Mouse (Mus musculus) lung, embryonic 15.5 days (tissue): ENCODE data around the gene Nod1. TPM values are rescaled to one million over a fixed set of nuclear protein-coding genes. Genes with fewer than 3 reads are reported as not detected.

Source experiments
- ATAC-seq: fragments of 200-750 bp; cut with Nextera tagmentation; 2 replicates; pipeline ENCODE4 v1.8.0; 2017; ENCODE audit warnings: moderate number of reproducible peaks, borderline replicate concordance; ENCODE audit not compliant: low FRiP score, low TSS enrichment; ENCODE audit errors: extremely low read depth
- H3K27ac ChIP-seq: fragments of 300-500 bp; sonication (generic); 2 replicates; pipeline ENCODE4 v1.5.1; 2015; ENCODE audit warnings: moderate library complexity, mild to moderate bottlenecking, inconsistent platforms
- H3K27me3 ChIP-seq: fragments of 300-500 bp; sonication (generic); 2 replicates; pipeline ENCODE4 v1.6.1; 2015; ENCODE audit warnings: inconsistent platforms
- H3K36me3 ChIP-seq: fragments of 300-500 bp; sonication (generic); 2 replicates; pipeline ENCODE4 v1.6.1; 2015; ENCODE audit warnings: inconsistent platforms
- H3K4me1 ChIP-seq: fragments of 300-500 bp; sonication (generic); 2 replicates; pipeline ENCODE4 v1.6.1; 2015; ENCODE audit warnings: inconsistent platforms
- H3K4me2 ChIP-seq: fragments of 300-500 bp; sonication (generic); 2 replicates; pipeline ENCODE4 v1.6.1; 2015; ENCODE audit warnings: inconsistent platforms, mild to moderate bottlenecking, moderate library complexity
- H3K4me3 ChIP-seq: fragments of 300-500 bp; sonication (generic); 2 replicates; pipeline ENCODE4 v1.5.1; 2015; ENCODE audit warnings: mild to moderate bottlenecking, inconsistent platforms
- H3K9ac ChIP-seq: fragments of 300-500 bp; sonication (generic); 2 replicates; pipeline ENCODE4 v1.6.1; 2015; ENCODE audit warnings: inconsistent platforms
- H3K9me3 ChIP-seq: fragments of 300-500 bp; sonication (generic); 2 replicates; pipeline ENCODE4 v1.6.1; 2016; ENCODE audit warnings: inconsistent platforms
- WGBS: fragments of 180-500 bp; shearing (Covaris S2); methylation state at CpG from one replicate; pipeline ENCODE4 v1.1.7; 2015; 5-methylcytosine and 5-hydroxymethylcytosine counted together
- polyA plus RNA-seq: library from polyadenylated mRNA; unstranded; fragments of >200 nt; fragmentation: Nextera tagmentation; extraction: Ambion mirVana; gene quantifications from 2 replicates; pipeline ENCODE4 v1.2.1, GENCODE M21; 2015

Nod1 gene
- polyA plus RNA-seq, 1 experiment from 2014 or later, result 7.6 TPM

GRCm38 (mm10) chr6:54934930-54935329 lies 37.5 kb downstream of the Nod1 start:
- Histone ChIP-seq H3K9ac (no peak overlapping the region), H3K4me2 (no peak overlapping the region), H3K27ac (no peak overlapping the region), H3K27me3 (no peaks in the 10 kb centered on the region), H3K9me3 (no peaks in the 10 kb centered on the region), H3K36me3 (no peaks in the 10 kb centered on the region), H3K4me3 (no peak overlapping the region), H3K4me1 (peaks cover 6% of the 10 kb centered on the region)
- WGBS, result 56% methylated on average over 5 of the region's 5 CpGs
- no peak for ATAC-seq

GRCm38 (mm10) chr6:54934313-54934712 lies 38.1 kb downstream of the Nod1 start:
- H3K4me3 ChIP-seq, result no peak overlapping the region
- H3K4me1 ChIP-seq, result no peaks in the 10 kb centered on the region; the same call in 1 of the 2 replicates
- no peaks in the 10 kb centered on the region for H3K36me3 ChIP-seq
- WGBS, result 89% methylated on average over 8 of the region's 8 CpGs
- ATAC-seq, result no peak
- H3K27ac ChIP-seq, result no peak overlapping the region
- no peak overlapping the region for H3K4me2 ChIP-seq
- no peaks in the 10 kb centered on the region for H3K27me3 ChIP-seq
- H3K9me3 ChIP-seq, result no peaks in the 10 kb centered on the region
- H3K9ac ChIP-seq, result no peak overlapping the region

GRCm38 (mm10) chr6:54933866-54934265 lies 38.5 kb downstream of the Nod1 start:
- ATAC-seq, result no peak
- H3K27ac ChIP-seq, result no peak overlapping the region
- H3K27me3 ChIP-seq, result no peaks in the 10 kb centered on the region
- H3K36me3 ChIP-seq, result no peaks in the 10 kb centered on the region
- no peaks in the 10 kb centered on the region for H3K4me1 ChIP-seq
- no peak overlapping the region for H3K4me2 ChIP-seq
- H3K4me3 ChIP-seq, result no peak overlapping the region
- no peaks in the 10 kb centered on the region for H3K9me3 ChIP-seq
- WGBS, result 75% methylated on average over 3 of the region's 3 CpGs
- no peak overlapping the region for H3K9ac ChIP-seq

DNA sequence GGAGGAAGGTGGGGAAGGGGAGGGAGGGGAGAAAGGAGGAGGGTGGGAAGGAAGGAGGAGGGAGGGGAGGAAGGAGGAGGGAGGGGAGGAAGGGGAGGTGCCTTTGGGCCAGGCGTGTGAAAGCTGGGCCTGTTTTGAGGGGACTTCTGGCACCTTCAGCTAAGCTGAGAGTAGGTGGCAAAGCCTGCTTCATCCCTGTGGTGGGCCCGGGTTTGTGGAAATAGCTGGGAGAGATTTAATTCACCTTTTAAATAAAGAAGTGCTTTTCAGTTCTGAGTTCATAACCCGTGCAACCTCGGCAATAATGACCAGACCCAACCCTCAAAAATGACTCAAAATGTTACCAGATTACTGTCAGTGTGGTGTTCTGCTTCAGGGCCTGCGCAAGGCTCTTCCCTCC lies 39.2 kb downstream of the Nod1 start:
- H3K27ac ChIP-seq, result no peak overlapping the region
- WGBS, result 61% methylated on average over 5 of the region's 5 CpGs
- H3K4me3 ChIP-seq, result no peak overlapping the region
- no peaks in the 10 kb centered on the region for H3K36me3 ChIP-seq
- ATAC-seq, result no peak
- H3K4me2 ChIP-seq, result no peak overlapping the region
- no peak overlapping the region for H3K9ac ChIP-seq
- H3K4me1 ChIP-seq, result no peaks in the 10 kb centered on the region
- no peaks in the 10 kb centered on the region for H3K9me3 ChIP-seq
- H3K27me3 ChIP-seq, result no peaks in the 10 kb centered on the region

GRCm38 (mm10) chr6:54932526-54932925 lies 39.9 kb downstream of the Nod1 start:
- H3K27ac ChIP-seq, result no peak overlapping the region
- H3K9ac ChIP-seq, result no peak overlapping the region
- no peak overlapping the region for H3K4me3 ChIP-seq
- no peaks in the 10 kb centered on the region for H3K36me3 ChIP-seq
- no peak for ATAC-seq
- no peaks in the 10 kb centered on the region for H3K27me3 ChIP-seq
- 90% methylated on average over 12 of the region's 12 CpGs for WGBS
- no peaks in the 10 kb centered on the region for H3K4me1 ChIP-seq
- no peak overlapping the region for H3K4me2 ChIP-seq
- H3K9me3 ChIP-seq, result no peaks in the 10 kb centered on the region

GRCm38 (mm10) chr6:54931641-54932040 lies 40.8 kb downstream of the Nod1 start:
- Histone ChIP-seq H3K9ac (no peak overlapping the region), H3K27ac (no peak overlapping the region), H3K4me3 (no peak overlapping the region), H3K4me2 (no peak overlapping the region), H3K4me1 (no peaks in the 10 kb centered on the region), H3K36me3 (0 out of 2 replicates have a peak, but pooled peaks cover 3% of the 10 kb centered on the region), H3K9me3 (no peaks in the 10 kb centered on the region), H3K27me3 (no peaks in the 10 kb centered on the region)
- ATAC-seq, result no peak
- 87% methylated on average over 4 of the region's 4 CpGs for WGBS

GRCm38 (mm10) chr6:54927946-54928345 lies 44.5 kb downstream of the Nod1 start:
- Histone ChIP-seq H3K27ac (no peak overlapping the region), H3K4me1 (no peaks in the 10 kb centered on the region), H3K9ac (no peak overlapping the region), H3K9me3 (no peaks in the 10 kb centered on the region), H3K27me3 (no peaks in the 10 kb centered on the region), H3K36me3 (0 out of 2 replicates have a peak, but pooled peaks cover 3% of the 10 kb centered on the region), H3K4me3 (no peak overlapping the region), H3K4me2 (no peak overlapping the region)
- 78% methylated on average over 6 of the region's 6 CpGs for WGBS
- ATAC-seq, result no peak

DNA sequence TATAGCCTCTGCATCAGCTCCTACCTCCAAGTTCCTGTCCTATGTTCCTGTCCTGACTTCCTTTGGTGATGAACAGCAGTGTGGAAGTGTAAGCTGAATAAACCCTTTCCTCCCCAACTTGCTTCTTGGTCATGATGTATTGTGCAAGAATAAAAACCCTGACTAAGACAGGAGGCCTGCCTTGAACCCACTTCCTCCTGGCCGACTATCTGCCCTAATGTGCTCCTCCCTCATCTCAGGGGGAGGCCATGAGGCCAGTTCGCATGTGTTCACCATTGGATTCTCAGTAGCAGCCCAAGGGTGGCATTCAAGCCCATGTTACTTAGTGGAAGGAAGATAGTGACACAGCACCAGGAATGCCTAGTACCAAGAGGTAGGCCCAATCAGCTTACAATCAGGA lies 45.5 kb downstream of the Nod1 start:
- Histone ChIP-seq H3K4me2 (no peak overlapping the region), H3K27ac (no peak overlapping the region), H3K36me3 (0 out of 2 replicates have a peak, but pooled peaks cover 3% of the 10 kb centered on the region), H3K4me3 (no peak overlapping the region), H3K4me1 (no peaks in the 10 kb centered on the region), H3K27me3 (no peaks in the 10 kb centered on the region), H3K9ac (no peak overlapping the region), H3K9me3 (no peaks in the 10 kb centered on the region)
- ATAC-seq, result no peak
- 81% methylated on average over 2 of the region's 2 CpGs for WGBS

DNA sequence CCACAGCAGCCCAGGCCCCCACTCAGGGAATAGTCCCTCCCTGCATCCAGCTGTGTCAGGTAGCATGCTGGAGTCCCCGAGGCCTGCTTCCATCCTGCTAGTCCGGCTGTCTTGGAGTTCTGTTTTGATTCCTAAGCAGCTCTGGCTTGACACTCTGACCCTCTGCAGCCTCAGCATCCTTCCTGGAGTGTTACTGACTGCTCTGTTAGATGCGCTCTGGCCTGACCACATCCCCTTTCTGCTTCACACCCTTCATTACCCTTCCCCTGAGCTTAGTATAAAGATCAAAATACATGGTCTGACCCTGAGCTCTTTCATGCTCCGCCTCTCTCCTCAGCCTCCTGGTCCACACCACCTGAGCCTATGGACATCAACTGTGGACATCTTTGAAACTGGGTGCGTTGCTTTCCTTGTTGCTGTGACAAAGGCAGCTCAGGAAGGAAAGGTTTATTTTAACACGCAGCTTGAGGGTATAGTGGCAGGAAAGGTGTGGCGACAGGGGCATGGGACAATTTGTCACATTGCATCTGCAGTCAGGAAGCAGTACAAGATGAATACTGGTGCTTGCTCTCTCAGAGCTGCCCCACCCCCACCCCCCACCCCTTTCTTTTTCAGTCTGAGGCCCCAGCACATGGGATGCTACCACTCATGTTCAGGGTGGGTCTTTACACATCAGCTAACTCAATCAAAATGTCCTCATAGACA lies 46.5 kb downstream of the Nod1 start:
- H3K4me3 ChIP-seq, result no peak overlapping the region
- 0 out of 2 replicates have a peak, but pooled peaks cover 3% of the 10 kb centered on the region for H3K36me3 ChIP-seq
- ATAC-seq, result no peak; the same call in 1 of the 2 replicates
- H3K4me2 ChIP-seq, result no peak overlapping the region
- no peak overlapping the region for H3K9ac ChIP-seq
- no peaks in the 10 kb centered on the region for H3K27me3 ChIP-seq
- no peak overlapping the region for H3K27ac ChIP-seq
- 46% methylated on average over 7 of the region's 7 CpGs for WGBS
- H3K4me1 ChIP-seq, result no peaks in the 10 kb centered on the region
- H3K9me3 ChIP-seq, result no peaks in the 10 kb centered on the region

- Histone ChIP-seq H3K4me3 (no peak overlapping the region), H3K9me3 (no peaks in the 10 kb centered on the region), H3K27ac (no peak overlapping the region), H3K9ac (no peak overlapping the region), H3K36me3 (0 out of 2 replicates have a peak, but pooled peaks cover 3% of the 10 kb centered on the region), H3K4me2 (no peak overlapping the region), H3K4me1 (no peaks in the 10 kb centered on the region), H3K27me3 (no peaks in the 10 kb centered on the region)
- 90% methylated on average over 16 of the region's 16 CpGs for WGBS
- ATAC-seq, result no peak
Observed at GRCm38 (mm10) chr6:54924538-54924937, 47.9 kb downstream of the Nod1 start.

DNA sequence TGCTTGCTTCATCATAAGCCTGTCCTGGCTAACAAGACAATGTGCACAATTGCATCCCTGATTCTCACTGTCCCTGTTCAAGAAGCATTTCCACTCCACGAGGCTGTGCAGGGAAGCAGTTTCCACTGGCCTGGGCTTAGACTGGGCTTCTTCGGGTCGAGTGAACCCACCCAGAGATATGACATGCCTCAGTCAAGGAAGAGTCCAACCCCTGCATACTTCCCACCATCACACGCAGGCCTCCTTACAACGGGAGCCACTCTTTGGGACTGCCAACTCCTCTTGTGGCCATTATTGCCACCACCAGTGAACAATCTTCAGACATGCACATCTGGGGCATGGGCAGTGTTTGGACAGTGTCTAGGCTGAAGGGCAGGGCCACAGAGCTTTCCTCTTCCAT lies 53.9 kb downstream of the Nod1 start:
- WGBS, result 80% methylated on average over 5 of the region's 5 CpGs
- Histone ChIP-seq H3K27me3 (no peaks in the 10 kb centered on the region), H3K36me3 (no peaks in the 10 kb centered on the region), H3K4me2 (no peak overlapping the region), H3K4me3 (no peak overlapping the region), H3K4me1 (no peaks in the 10 kb centered on the region), H3K27ac (no peak overlapping the region), H3K9me3 (no peaks in the 10 kb centered on the region), H3K9ac (no peak overlapping the region)
- no peak for ATAC-seq

DNA sequence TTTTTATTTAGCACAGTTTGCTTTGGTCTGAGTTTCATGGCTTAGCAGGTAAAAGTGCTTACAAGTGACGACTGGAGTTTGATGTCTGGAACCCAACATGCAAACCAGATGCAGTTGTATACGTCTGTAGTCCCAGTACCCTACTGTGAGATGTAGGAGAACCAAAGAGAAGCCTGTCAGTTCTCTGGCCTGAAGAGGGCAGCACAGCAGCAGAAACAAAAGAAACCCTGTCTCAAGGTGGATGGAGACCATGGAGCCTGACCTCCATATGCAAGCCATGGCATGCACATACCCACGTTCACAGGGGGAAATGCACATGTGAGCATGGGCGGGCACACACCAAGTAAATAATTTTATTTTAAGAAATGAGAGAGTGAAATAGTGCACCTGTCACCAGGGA lies 54.9 kb downstream of the Nod1 start:
- no peaks in the 10 kb centered on the region for H3K27me3 ChIP-seq
- H3K36me3 ChIP-seq, result no peaks in the 10 kb centered on the region
- no peaks in the 10 kb centered on the region for H3K4me1 ChIP-seq
- no peak overlapping the region for H3K27ac ChIP-seq
- 28% methylated on average over 4 of the region's 4 CpGs for WGBS
- no peak overlapping the region for H3K4me2 ChIP-seq
- no peak overlapping the region for H3K4me3 ChIP-seq
- ATAC-seq, result 0 out of 2 replicates have a peak, but pooled peaks have one; percentile 35
- no peak overlapping the region for H3K9ac ChIP-seq
- no peaks in the 10 kb centered on the region for H3K9me3 ChIP-seq
